Mouse (Mus musculus): ENCODE measurements around the gene Ppt1. TPM values are rescaled to one million over a fixed set of nuclear protein-coding genes. Genes with fewer than 3 reads are reported as not detected.

Ppt1 gene
- total and polyA plus RNA-seq, 2 experiments from 2014 or later, result 44.2 to 81.3 TPM

GRCm38 (mm10) chr4:122827651-122828050 lies 8.4 kb upstream of the Ppt1 start:
- Histone ChIP-seq H3K4me2 (ENCODE audit: low read depth, low read length, poor library complexity, severe bottlenecking) (no peak overlapping the region), H3K4me3 (ENCODE audit: low read depth, low read length) (no peak overlapping the region), H3K27ac (ENCODE audit: low read depth, low read length) (no peak overlapping the region), H3K36me3 (ENCODE audit: insufficient read depth, low read length) (no peaks in the 10 kb centered on the region), H3K4me1 (ENCODE audit: insufficient read depth, low read length) (no peaks in the 10 kb centered on the region), H3K9me3 (ENCODE audit: low read length) (no peaks in the 10 kb centered on the region), H3K27me3 (ENCODE audit: insufficient read depth, low read length) (no peaks in the 10 kb centered on the region), H3K9ac (replicated peaks; ENCODE audit: low read length, poor library complexity, severe bottlenecking) (no peak overlapping the region)
- no peak for TF ChIP-seq CTCF (IDR thresholded peaks at IDR 0.05)
- DNase-seq (ENCODE audit: low spot score) (no peak), ATAC-seq (ENCODE audit: low FRiP score) (no peak)

- Histone ChIP-seq H3K36me3 (ENCODE audit: insufficient read depth, low read length) (no peaks in the 10 kb centered on the region), H3K27me3 (ENCODE audit: insufficient read depth, low read length) (no peaks in the 10 kb centered on the region), H3K9me3 (ENCODE audit: low read length) (no peaks in the 10 kb centered on the region), H3K27ac (ENCODE audit: low read depth, low read length) (no peak overlapping the region), H3K9ac (replicated peaks; ENCODE audit: low read length, poor library complexity, severe bottlenecking) (no peak overlapping the region), H3K4me1 (ENCODE audit: insufficient read depth, low read length) (no peaks in the 10 kb centered on the region), H3K4me3 (ENCODE audit: low read depth, low read length) (no peak overlapping the region), H3K4me2 (ENCODE audit: low read depth, low read length, poor library complexity, severe bottlenecking) (no peak overlapping the region)
- no peak for ATAC-seq (ENCODE audit: low FRiP score)
- no peak for TF ChIP-seq CTCF (IDR thresholded peaks at IDR 0.05)
- no peak for DNase-seq (ENCODE audit: low spot score)
- 94% methylated on average over 6 of the region's 6 CpGs for WGBS
Observed at GRCm38 (mm10) chr4:122829339-122829738, 6.7 kb upstream of the Ppt1 start.

GRCm38 (mm10) chr4:122831888-122832287 lies 4.2 kb upstream of the Ppt1 start:
- Histone ChIP-seq H3K4me3 (ENCODE audit: low read depth, low read length) (no peak overlapping the region), H3K4me1 (ENCODE audit: insufficient read depth, low read length) (peaks cover 3% of the 10 kb centered on the region; the same call in 1 of the 2 replicates), H3K9me3 (ENCODE audit: low read length) (no peaks in the 10 kb centered on the region), H3K4me2 (ENCODE audit: low read depth, low read length, poor library complexity, severe bottlenecking) (no peak overlapping the region), H3K9ac (replicated peaks; ENCODE audit: low read length, poor library complexity, severe bottlenecking) (no peak overlapping the region), H3K36me3 (ENCODE audit: insufficient read depth, low read length) (no peaks in the 10 kb centered on the region), H3K27ac (ENCODE audit: low read depth, low read length) (no peak overlapping the region), H3K27me3 (ENCODE audit: insufficient read depth, low read length) (no peaks in the 10 kb centered on the region)
- 15% methylated on average over 1 of the region's 1 CpGs for WGBS
- DNase-seq (ENCODE audit: low spot score), result peak; percentile 14
- no peak for TF ChIP-seq CTCF (IDR thresholded peaks at IDR 0.05)
- ATAC-seq (ENCODE audit: low FRiP score), result no peak

DNA sequence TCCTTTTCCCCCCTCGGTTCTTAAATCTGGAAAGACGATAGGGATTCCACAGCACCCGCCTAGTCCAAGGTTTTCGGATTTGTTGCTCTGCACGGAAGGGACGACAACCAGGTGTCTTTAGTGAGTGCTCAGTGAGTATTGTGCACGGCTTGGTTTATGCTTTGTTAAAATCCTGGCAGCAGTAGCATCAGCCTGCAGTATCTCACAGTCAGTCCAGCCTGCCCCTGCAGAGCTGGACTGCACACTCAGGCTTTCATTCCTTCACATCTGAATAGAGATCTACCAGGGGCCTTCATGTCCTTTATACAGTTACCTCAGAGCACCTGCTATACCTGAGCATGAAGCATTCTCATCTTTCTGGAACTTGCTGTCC lies 347 bp downstream of the Ppt1 start:
- Histone ChIP-seq H3K9ac (replicated peaks; ENCODE audit: low read length, poor library complexity, severe bottlenecking) (peak overlapping the region; percentile 85), H3K4me1 (ENCODE audit: insufficient read depth, low read length) (peaks cover 6% of the 10 kb centered on the region; the same call in 1 of the 2 replicates), H3K27ac (ENCODE audit: low read depth, low read length) (peak overlapping the region; percentile 81), H3K36me3 (ENCODE audit: insufficient read depth, low read length) (peaks cover 5% of the 10 kb centered on the region; the same call in 1 of the 2 replicates), H3K27me3 (ENCODE audit: insufficient read depth, low read length) (no peaks in the 10 kb centered on the region), H3K4me3 (ENCODE audit: low read depth, low read length) (peak overlapping the region; percentile 73), H3K9me3 (ENCODE audit: low read length) (no peaks in the 10 kb centered on the region), H3K4me2 (ENCODE audit: low read depth, low read length, poor library complexity, severe bottlenecking) (peak overlapping the region; percentile 68)
- under 1% methylated on average over 7 of the region's 7 CpGs for WGBS
- TF ChIP-seq CTCF (IDR thresholded peaks at IDR 0.05), result no peak
- ATAC-seq (ENCODE audit: low FRiP score) (peak; percentile 51), DNase-seq (ENCODE audit: low spot score) (no peak)

GRCm38 (mm10) chr4:122837180-122837730 lies 1.2 kb downstream of the Ppt1 start:
- 68% methylated on average over 6 of the region's 6 CpGs for WGBS
- no peak overlapping the region; the same call in 1 of the 2 replicates for H3K4me3 ChIP-seq (ENCODE audit: low read depth, low read length)
- no peak for ATAC-seq (ENCODE audit: low FRiP score)

GRCm38 (mm10) chr4:122837994-122838393 lies 2.0 kb downstream of the Ppt1 start:
- no peak overlapping the region for H3K4me2 ChIP-seq (ENCODE audit: low read depth, low read length, poor library complexity, severe bottlenecking)
- peak; percentile 43 for DNase-seq (ENCODE audit: low spot score)

More at GRCm38 (mm10) chr4:122837180-122837730, 1.2 kb downstream of the Ppt1 start:
- TF ChIP-seq CTCF (IDR thresholded peaks at IDR 0.05), result no peak
- H3K4me1 ChIP-seq (ENCODE audit: insufficient read depth, low read length), result peaks cover 6% of the 10 kb centered on the region; the same call in 1 of the 2 replicates
- DNase-seq (ENCODE audit: low spot score), result no peak
- H3K27me3 ChIP-seq (ENCODE audit: insufficient read depth, low read length), result no peaks in the 10 kb centered on the region
- 0 out of 2 replicates have a peak overlapping the region, but pooled peaks have one; percentile 85 for H3K9ac ChIP-seq (replicated peaks; ENCODE audit: low read length, poor library complexity, severe bottlenecking)
- no peak overlapping the region for H3K27ac ChIP-seq (ENCODE audit: low read depth, low read length)
- peak overlapping the region; percentile 68 for H3K4me2 ChIP-seq (ENCODE audit: low read depth, low read length, poor library complexity, severe bottlenecking)
- H3K36me3 ChIP-seq (ENCODE audit: insufficient read depth, low read length), result peaks cover 12% of the 10 kb centered on the region; the same call in 1 of the 2 replicates
- H3K9me3 ChIP-seq (ENCODE audit: low read length), result no peaks in the 10 kb centered on the region

More at GRCm38 (mm10) chr4:122837994-122838393, 2.0 kb downstream of the Ppt1 start:
- TF ChIP-seq CTCF (IDR thresholded peaks at IDR 0.05), result no peak
- Histone ChIP-seq H3K9me3 (ENCODE audit: low read length) (no peaks in the 10 kb centered on the region), H3K27ac (ENCODE audit: low read depth, low read length) (no peak overlapping the region), H3K4me3 (ENCODE audit: low read depth, low read length) (no peak overlapping the region), H3K9ac (replicated peaks; ENCODE audit: low read length, poor library complexity, severe bottlenecking) (no peak overlapping the region), H3K27me3 (ENCODE audit: insufficient read depth, low read length) (no peaks in the 10 kb centered on the region), H3K4me1 (ENCODE audit: insufficient read depth, low read length) (peaks cover 6% of the 10 kb centered on the region; the same call in 1 of the 2 replicates), H3K36me3 (ENCODE audit: insufficient read depth, low read length) (peaks cover 14% of the 10 kb centered on the region; the same call in 1 of the 2 replicates)
- ATAC-seq (ENCODE audit: low FRiP score), result no peak
- WGBS, result 52% methylated on average over 2 of the region's 2 CpGs

Measured in midbrain, postnatal 0 days (tissue).